Mouse (Mus musculus): Measurements from ENCODE around the gene Sdhc.

Gene Sdhc

DNA sequence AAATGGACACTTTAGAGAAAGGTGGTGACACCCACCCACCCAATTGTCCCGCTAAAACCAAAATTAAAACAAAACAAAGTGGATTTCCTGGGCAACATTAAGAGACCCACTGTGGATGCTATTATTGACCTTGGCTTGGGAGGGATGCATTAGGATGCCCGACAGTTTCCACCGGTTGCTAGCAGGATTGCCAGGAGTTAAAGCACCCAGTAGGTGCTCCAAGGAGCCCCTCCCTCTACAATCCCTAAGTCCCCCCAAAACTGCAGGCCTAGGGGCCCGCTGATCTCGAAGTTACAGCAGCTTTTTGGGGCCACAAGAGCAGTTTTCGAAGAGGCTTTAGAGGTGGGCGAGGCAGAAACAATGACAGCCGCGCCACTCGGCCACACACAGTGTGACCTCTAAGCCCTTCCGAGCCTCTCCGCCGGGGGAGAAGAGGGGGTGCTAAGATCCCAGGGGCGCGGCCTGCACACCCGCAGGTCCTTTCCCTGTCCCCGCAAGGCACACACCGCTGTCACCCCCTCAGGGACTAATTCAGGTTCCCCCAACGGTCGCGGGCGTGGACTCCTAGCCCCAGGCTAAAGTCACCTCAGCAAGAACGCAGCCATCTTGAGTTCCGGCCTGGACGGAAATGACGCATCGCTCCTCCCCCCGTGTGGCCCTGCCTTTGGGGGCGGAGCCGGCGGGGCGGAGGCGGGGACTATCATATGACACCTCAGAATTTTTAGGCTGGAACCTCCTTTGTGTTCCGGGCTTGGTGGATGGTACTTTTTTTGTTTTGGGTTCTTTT is at the start of gene Sdhc, which contains the start of gene Mpz:
Sdhc (minus strand) TSS at position 630 of the 787 bp plus-strand sequence.
Mpz (plus strand) TSS at position 738 of the 787 bp plus-strand sequence.
- peak; percentile 95 for DNase-seq

- no peak for DNase-seq
Measured at GRCm38 (mm10) chr1:171199532-171199931, 49.1 kb upstream of the Sdhc start.

GRCm38 (mm10) chr1:171195887-171196397 is 45.5 kb upstream of the Sdhc start, which contains the start of gene Pcp4l1:
Gene Pcp4l1 (minus strand): TSS chr1:171196268.
- peak; percentile 77 for DNase-seq

- no peak for DNase-seq
Measured at GRCm38 (mm10) chr1:171195046-171195822, 44.8 kb upstream of the Sdhc start.

DNA sequence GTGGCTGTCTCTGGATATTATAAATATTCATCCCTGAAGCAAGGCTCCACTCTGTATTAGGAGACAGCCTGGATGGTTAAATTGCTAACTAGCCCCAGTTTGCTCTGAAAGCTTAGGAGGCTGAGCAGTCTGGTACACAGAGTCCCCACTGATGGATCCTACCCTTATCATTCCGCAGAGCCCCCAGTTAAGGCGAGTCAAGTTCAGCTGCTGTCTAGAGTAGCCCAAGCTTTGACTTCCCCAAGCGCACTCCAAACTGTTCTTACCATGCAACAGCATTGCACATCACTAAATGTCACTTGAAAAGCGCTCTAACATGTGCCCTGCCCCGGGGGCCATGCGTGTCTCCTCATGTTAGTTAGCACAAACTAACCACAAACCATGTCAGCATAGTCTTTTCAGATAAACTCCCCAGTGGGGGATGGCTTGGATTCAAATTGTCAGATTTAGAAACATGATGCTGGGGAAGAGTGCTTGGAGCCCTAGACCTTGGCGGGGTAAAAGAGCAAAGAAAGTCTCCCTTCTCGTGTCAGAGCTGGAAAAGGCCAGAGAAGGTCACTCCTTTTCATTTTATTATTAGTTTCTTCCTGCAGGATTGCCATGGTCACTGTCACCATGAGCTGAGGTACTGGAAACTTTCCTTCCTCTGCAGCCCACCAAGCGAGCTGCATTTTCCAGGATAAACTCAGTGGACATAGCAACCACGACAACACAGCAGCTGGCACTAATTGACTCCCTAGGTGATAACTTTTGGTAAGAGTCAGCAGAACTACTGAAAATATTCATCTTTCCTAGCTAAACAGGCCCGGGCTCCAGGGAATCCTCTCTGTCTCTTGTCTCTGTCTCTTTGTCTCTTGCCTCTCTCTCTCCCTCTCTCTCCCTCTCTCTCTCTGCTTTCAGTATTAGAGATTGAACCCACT is 43.8 kb upstream of the Sdhc start:
- DNase-seq: no peak

DNA sequence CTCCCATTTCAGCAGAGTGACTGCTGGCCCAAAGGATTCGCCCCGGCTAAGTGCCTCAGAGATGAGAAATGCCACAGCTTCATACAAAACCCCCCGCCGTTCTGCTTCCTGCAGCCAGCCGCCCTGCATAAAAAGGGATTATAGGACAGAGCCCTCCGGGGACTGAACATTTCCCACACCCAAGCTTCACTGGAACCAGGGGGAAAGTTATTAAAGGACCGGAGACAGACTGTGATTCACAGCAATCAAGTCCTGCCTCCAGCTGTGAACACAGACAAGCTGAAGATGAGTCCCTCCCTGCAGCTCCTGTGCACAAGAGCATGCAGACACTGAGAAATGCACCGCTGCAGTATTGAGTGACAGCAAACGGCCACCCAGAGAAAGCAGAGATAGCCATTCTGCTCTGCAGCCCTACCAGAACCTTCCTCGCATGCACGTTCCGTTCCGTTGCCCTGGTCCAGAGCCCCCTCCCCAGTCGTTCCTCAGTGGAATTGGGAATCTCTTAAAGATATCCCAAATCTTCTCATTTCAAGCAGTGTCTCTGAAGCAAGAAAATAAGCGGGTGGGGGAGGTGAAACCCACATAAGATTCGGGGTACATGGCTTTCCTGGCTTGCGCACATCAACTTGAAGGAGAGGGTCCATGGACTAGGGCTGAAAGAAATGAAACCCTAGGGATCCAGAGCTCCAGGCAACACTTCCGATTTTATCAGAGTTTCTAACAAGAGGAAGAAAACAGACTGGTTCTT is 42.9 kb upstream of the Sdhc start:
- no peak for DNase-seq

DNA sequence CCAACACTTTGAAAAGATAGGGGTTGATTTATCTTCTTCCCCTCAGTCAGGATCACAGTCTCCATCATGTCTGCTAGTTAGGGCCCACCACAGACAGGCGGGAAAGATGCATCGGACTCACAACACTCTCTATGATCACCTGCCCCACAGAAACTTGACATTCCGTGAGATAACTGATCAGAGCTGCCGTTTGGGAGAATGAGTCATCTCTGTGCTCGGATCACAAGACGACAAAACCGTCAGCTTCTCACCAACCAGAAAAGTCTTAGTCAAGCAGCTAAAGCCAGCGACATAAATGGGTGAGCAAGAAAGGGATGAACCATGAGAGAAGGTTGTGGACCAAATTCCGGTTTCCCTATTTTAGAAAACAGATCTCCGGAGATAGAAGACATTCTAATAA is 41.9 kb upstream of the Sdhc start:
- no peak for DNase-seq

DNA sequence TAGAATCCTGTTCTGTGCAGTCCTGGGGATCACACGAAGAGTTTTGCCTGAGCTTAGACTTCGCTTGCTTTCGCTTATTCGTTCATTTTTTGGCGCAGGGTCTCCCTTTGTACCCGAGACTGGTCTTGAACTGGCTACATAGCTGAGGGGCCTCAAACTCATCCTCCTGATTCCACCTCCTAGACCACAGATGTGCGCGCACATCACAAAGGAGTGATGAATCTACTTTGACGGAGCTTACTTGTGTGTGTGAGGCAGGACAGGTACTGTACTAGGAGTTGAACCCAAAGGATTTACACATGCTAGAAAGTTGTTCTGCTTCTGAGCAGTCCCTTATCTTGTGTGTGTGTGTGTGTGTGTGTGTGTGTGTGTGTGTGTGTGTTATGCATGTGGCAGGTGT is 40.4 kb upstream of the Sdhc start:
- no peak for DNase-seq

GRCm38 (mm10) chr1:171189476-171190114 is 39.2 kb upstream of the Sdhc start:
- peak; percentile 19 for DNase-seq

DNA sequence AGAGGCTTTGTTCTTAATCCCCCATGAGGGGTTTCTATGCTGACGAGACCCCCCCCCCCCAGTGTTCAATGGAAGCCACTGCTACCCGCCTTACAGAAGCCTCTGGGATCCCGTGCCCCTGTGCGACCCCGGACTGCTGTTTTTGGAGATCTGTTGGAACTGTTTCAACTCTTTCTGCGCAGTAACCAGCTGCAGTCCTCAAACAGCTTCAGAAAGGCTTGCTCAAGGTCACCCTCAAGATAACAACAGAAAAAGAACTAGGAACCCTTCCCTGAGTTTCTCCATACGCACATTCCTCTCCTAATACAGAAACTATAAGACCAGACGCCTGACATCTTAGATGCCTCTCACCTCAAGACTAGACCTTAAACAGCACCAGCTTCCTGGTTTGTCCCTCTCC is 38.6 kb upstream of the Sdhc start:
- DNase-seq: no peak

DNA sequence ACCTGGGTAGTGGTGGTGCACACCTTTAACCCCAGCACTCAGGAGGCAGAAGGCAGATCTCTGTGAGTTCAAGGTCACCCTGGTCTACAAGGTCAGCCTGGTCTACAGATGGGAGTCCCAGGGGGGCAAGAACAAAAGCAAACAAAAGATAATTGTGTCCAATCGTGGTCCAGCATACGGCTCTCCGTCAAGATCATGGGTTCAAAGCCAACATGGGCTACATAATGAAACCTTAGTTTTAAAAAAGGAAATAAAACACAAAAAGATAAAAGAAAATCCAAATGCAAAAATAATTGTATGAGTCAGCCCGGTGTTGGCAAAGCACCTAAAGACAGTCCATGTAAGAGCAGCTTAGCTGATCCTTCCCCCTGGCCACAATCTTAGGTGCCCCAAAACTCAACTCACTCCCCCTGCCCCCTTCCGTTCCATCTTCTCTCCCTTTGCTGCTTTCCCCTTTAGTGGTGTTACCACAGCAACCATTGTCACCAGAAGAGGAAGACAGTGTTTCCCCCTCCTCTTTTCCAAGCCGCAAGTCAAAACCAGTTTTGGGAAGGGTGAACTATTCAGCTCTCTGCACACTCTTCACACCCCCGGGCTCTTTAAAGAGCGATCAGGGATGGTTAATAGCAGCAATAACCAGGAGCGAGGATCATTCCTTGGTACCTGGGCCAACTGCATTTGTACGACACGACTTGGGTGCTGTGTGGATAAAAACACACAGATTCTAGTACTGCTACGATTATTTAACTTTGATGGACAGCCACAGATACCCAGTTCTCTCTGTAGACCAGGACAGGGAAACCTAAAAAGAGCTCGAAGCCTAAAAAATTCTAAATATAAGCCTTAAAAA is 37.7 kb upstream of the Sdhc start:
- DNase-seq: no peak

DNA sequence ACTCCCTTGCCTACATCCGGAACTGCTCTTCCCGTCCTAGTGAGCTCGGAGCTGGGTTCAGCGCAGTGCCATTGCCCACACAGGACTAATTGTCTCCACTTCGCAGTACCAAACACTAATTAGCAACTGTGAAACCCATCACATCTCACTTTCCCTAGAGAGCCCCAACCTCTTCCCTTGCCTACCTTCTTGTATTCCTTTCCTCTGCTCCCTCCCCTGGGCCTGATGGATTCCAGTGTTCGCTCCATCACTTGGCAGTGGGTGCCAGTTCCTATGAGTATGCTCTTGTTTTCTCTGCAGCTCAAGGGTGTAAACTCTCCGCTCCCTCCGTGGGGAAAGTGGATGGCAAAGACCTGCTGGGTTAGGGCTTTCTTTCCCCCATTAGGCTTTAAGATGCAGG is 35.3 kb upstream of the Sdhc start:
- no peak for DNase-seq

- DNase-seq: no peak
Measured at GRCm38 (mm10) chr1:171184314-171184713, 33.9 kb upstream of the Sdhc start.

GRCm38 (mm10) chr1:171183620-171184019 is 33.2 kb upstream of the Sdhc start:
- no peak for DNase-seq

DNA sequence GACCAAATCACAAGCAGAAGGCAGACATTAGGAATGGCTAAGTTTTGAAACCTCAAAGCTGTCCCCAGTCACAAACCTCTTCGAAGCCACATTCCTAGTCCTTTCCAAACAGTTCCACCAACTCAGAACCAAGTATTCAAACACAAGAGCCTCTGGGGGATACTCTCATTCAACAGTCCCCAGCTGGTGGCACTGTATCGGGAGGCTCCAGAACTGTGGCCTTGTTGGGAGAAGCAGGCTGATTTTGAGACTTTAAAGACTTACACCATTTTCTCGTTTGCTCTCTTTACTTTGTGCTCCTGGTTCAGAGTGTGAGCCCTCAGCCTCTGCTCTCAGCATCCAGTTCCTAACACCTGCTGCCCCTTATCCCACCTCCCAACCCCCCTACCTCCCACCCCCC is 32.6 kb upstream of the Sdhc start:
- DNase-seq: no peak

DNA sequence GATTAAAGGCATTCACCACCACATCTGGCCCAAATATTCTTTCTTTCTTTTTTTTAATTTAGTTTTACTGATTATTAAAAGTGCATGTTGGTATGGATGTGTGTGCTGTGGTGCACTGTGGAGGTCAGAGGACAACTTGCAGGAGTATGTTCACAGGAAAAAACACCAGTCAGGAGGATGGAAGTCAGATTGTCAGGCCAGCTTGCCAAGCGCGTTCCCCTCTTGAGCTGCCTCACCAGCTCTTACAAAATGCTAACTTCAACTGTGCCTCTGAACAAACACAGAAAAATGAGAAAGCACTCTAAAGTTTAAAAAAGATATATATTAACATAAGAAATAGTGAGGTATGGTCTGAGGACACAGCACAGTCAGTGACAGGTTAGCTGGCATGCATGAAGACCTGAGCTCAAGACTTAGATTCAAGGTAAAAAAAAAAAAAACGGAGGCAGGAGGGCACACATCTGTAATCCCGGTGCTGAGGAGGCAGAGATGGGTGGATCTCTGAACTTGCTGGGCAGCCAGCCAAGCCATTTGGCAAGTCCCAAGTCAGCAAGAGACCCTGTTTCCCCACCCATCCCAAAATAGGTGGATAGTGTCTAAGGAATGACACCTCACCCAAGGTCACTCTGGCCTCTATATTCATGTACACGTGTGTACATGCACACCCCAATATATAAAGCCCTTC is 29.2 kb upstream of the Sdhc start:
- no peak for DNase-seq

DNA sequence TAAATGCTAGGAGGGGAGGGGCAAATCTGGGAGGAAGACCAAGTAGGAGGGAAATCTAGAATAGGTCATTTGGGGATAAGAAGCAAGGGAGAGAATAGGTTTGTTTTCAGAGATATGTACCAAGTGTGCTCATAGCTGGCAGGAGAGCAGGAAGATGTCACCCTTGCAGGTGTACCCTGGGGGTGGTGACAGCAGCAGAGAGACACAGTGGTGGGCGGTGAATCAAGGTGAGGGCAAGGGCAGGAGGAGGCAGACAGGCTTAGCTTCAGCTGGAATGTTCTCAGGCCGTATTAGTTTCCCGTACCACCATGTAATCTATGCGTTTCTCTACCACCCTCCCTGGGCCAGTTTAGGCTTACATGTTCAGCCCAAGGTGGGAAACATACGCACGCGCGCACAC is 22.4 kb upstream of the Sdhc start:
- peak; percentile 39 for DNase-seq

- DNase-seq: no peak
Measured at GRCm38 (mm10) chr1:171171138-171171537, 20.7 kb upstream of the Sdhc start.

DNA sequence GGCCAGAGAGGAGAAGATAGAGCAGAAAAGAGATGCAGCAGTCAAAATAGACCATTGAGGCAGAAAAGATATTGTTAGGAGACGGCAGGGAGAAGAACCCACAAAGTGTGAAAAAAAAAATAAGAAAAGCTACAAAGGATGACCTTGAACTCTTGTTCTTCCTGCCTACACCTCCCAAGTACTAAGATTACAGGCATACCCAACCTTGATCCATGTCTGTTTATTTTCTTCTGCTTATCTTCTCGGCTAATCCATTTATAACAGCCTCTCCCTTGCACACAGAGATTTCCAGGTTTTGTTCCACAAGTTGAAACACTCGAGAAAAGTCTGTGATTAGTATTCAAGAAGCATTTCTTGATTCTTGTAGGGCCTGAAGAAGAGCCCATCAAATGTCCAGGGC is 19.5 kb upstream of the Sdhc start:
- DNase-seq: no peak

DNA sequence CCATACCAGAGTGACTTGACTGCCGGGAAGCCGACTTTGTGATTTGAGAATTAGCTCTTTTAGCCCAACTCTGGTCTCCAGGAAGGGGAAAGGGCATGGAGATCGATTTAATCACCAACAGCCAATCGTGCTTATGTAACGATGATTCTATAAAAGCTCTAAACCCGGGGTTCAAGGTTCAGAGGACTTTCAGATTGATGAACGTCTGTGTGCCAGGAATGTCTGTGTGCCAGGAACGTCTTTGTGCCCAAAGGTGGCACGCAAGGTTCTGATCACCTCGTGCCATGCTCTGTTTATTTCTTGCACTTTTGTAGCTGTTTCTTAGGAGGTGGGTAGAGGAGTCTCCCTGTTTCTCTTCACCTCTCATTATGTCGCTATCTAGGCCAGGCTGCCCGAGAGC is 18.5 kb upstream of the Sdhc start:
- DNase-seq: no peak

Measured in right cerebral cortex, adult 18-20 months (tissue).